Mouse (Mus musculus) heart, adult 2 months (tissue): ENCODE data around the gene Grk6. TPM values are rescaled to one million over a fixed set of nuclear protein-coding genes. Genes with fewer than 3 reads are reported as not detected.

Source experiments
- DNase-seq, 2 experiments: peaks; one replicate each; pipeline ENCODE4 v3.0.0; 2021
- H3K27ac ChIP-seq: fragments of 200-600 bp; 2 replicates; pipeline ENCODE4 v1.8.1; 2022
- H3K27me3 ChIP-seq: fragments of 200-500 bp; 2 replicates; pipeline ENCODE4 v1.6.1; 2012; ENCODE audit warnings: mild to moderate bottlenecking, low read length, inconsistent platforms, mixed read lengths; ENCODE audit not compliant: control insufficient read depth, insufficient read depth
- H3K36me3 ChIP-seq: fragments of 200-500 bp; 2 replicates; pipeline ENCODE4 v1.6.1; 2012; ENCODE audit warnings: low read length, inconsistent platforms; ENCODE audit not compliant: control insufficient read depth, insufficient read depth
- H3K4me1 ChIP-seq: fragments of 200-500 bp; 2 replicates; pipeline ENCODE4 v1.6.1; 2011; ENCODE audit warnings: low read length; ENCODE audit not compliant: control insufficient read depth, insufficient read depth
- H3K4me3 ChIP-seq: fragments of 200-600 bp; 2 replicates; pipeline ENCODE4 v1.8.1; 2022
- H3K79me2 ChIP-seq: fragments of 200-500 bp; replicated peaks from 2 replicates; pipeline ENCODE4 v1.6.1; 2012; ENCODE audit warnings: mild to moderate bottlenecking, inconsistent platforms, low read length, moderate library complexity, mixed read lengths; ENCODE audit not compliant: control insufficient read depth, insufficient read depth
- H3K9ac ChIP-seq: fragments of 200-500 bp; 2 replicates; pipeline ENCODE4 v1.6.1; 2012; ENCODE audit warnings: low read depth, mild to moderate bottlenecking, control low read depth, inconsistent platforms, low read length, mixed read lengths
- CTCF ChIP-seq: fragments of 200-600 bp; IDR thresholded peaks from 2 replicates; pipeline ENCODE4 v1.8.1; 2022; ENCODE audit warnings: antibody characterized with exemption, mild to moderate bottlenecking, moderate library complexity
- EP300 ChIP-seq: fragments of 200-500 bp; IDR thresholded peaks from 2 replicates; pipeline ENCODE4 v1.6.1; 2011; ENCODE audit warnings: low read depth, low read length, control low read depth; ENCODE audit not compliant: insufficient read depth
- POLR2A ChIP-seq: fragments of 200-500 bp; IDR thresholded peaks from 2 replicates; pipeline ENCODE4 v1.6.1; 2011; ENCODE audit warnings: mild to moderate bottlenecking, low read depth, low read length, control low read depth; ENCODE audit not compliant: insufficient read depth
- WGBS: fragments of 180-500 bp; shearing (Covaris S2); methylation state at CpG from one replicate; pipeline ENCODE4 v1.1.7; 2018; 5-methylcytosine and 5-hydroxymethylcytosine counted together
- intact Hi-C: fragments of 180-260 bp; cut with DNase I; formaldehyde crosslinking; loops from one replicate; pipeline ENCODE4 v1.15.1; 2025
- polyA plus RNA-seq: library from polyadenylated mRNA; depleted of rRNA; stranded (reverse); fragments of >200 nt; gene quantifications from 2 replicates; pipeline ENCODE4 v1.2.3, GENCODE M21; 2012
- total RNA-seq, 2 experiments: library from RNA; stranded (reverse); gene quantifications; 2 replicates each; pipeline ENCODE4 v1.2.3; 2021

The Grk6 gene
- total and polyA plus RNA-seq, 3 experiments: 17.1 to 22.5 (median 19.5) TPM

DNA sequence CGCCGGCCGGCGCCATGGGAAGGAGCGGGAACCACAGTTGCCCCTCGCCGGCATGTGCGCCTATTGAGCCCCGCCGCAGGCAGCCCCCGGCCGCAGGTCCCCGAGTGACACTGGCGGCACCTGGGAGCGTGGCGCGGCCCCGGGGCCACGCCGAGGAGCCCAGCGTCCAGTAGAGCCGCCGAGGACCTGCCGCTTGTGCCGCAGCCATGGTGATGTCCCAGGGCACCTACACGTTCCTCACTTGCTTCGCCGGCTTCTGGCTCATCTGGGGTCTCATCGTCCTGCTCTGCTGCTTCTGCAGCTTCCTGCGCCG lies 26.9 kb downstream of the Grk6 start:
- peak overlapping the region; percentile 70 for H3K4me3 ChIP-seq
- DNase-seq: no peak
- peaks cover 2% of the 10 kb centered on the region; the same call in 1 of the 2 replicates for H3K4me1 ChIP-seq
- no peaks in the 10 kb centered on the region for H3K79me2 ChIP-seq
- peak overlapping the region; percentile 62 for H3K27ac ChIP-seq
- no peaks in the 10 kb centered on the region for H3K36me3 ChIP-seq
- WGBS: under 1% methylated on average over 31 of the region's 31 CpGs
- intact Hi-C loops: loop anchor here (1.0 to 2.0 kb wide), 4 partner anchors 25 to 66 kb away; partner anchors contain the start of gene Pdlim7
- no peak for TF ChIP-seq POLR2A
- no peak for TF ChIP-seq CTCF
- no peak for TF ChIP-seq EP300
- H3K9ac ChIP-seq: peak overlapping the region; percentile 91
- no peaks in the 10 kb centered on the region for H3K27me3 ChIP-seq

DNA sequence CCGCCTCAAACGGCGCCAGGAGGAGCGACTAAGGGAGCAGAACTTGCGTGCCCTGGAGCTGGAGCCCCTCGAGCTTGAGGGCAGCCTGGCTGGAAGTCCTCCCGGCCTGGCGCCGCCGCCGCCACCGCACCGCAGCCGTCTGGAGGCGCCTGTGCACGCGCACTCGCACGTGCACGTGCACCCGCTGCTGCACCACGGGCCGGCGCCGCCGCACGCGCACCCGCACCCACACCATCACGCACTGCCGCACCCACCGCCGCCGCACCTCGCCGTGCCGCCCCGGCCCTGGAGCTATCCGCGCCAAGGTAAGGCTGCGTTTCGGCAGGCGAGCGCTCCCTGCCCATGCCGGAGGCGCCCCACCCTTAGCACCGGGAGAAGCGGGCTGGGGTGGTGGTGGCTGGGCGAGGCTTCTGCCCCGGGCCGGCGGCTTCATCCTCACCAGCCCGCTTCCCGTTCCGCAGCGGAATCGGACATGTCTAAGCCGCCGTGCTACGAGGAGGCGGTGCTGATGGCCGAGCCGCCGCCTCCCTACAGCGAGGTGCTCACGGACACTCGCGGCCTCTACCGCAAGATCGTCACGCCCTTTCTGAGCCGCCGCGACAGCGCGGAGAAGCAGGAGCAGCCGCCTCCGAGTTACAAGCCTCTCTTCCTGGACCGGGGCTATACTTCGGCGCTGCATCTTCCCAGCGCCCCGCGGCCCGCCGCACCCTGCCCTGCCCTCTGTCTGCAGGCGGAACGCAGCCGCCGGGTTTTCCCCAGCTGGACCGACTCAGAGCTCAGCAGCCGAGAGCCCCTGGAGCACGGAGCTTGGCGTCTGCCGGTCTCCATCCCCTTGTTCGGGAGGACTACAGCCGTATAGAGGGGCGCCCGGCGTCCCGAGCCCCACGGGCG lies 27.5 kb downstream of the Grk6 start:
- Histone ChIP-seq H3K27me3 (no peaks in the 10 kb centered on the region), H3K4me3 (peak overlapping the region; percentile 70), H3K4me1 (peaks cover 2% of the 10 kb centered on the region; the same call in 1 of the 2 replicates), H3K27ac (peak overlapping the region; percentile 62), H3K36me3 (no peaks in the 10 kb centered on the region), H3K79me2 (no peaks in the 10 kb centered on the region), H3K9ac (peak overlapping the region; percentile 91)
- under 1% methylated on average over 102 of the region's 103 CpGs for WGBS
- DNase-seq: peak; percentile 73 to 77
- no peak for TF ChIP-seq POLR2A
- TF ChIP-seq CTCF: 0 out of 2 replicates have a peak, but pooled peaks have one; percentile 16
- intact Hi-C loops: loop anchor here (2.0 kb wide), 2 partner anchors 26 to 40 kb away; partner anchors contain the start of gene Pdlim7

DNA sequence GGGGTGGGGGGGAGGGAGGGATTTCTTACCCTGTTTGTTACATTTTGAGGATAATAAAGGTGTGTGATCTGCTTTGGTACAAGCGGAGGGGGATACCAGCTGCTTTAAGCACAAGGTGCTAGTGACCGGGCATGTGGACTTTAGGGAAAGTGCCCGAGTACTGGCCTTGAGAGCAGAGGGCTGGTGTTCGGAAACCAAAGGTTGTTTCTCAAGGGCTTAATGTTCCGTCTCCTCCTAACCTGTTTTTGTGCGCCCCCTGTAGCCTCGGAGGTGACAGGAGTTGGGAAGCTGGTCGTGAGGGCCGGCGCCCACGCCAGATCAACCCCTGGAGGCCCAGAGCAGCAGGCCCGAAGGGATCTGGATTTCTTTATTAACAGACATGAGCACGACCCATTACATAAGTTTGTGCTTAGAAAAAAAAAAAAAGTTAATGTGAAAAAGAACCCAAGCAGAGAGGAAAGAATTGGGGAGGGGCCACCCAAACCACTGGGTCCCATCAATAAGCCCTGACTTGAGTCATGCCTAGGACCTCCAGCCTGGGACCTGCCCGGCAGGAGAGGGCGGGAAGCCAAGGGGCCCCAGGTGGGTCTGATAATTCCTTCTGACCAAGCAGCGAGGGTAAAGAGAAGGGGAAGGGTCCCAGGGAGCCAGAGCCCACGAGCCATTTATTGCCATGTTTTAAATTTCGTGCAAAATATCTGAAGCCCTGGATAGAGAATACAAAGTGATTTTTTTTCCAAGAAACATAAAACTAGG lies 28.4 kb downstream of the Grk6 start:
- Histone ChIP-seq H3K27ac (no peak overlapping the region; the same call in 1 of the 2 replicates), H3K4me3 (peak overlapping the region; percentile 70), H3K79me2 (no peaks in the 10 kb centered on the region), H3K36me3 (no peaks in the 10 kb centered on the region), H3K4me1 (peaks cover 2% of the 10 kb centered on the region; the same call in 1 of the 2 replicates), H3K9ac (no peak overlapping the region; the same call in 1 of the 2 replicates), H3K27me3 (no peaks in the 10 kb centered on the region)
- DNase-seq: no peak
- TF ChIP-seq CTCF (peak; percentile 47), POLR2A (no peak)
- 48% methylated on average over 18 of the region's 18 CpGs for WGBS
- intact Hi-C loops: loop anchor here (2.0 kb wide), 2 partner anchors 26 to 40 kb away; partner anchors contain the start of gene Pdlim7

DNA sequence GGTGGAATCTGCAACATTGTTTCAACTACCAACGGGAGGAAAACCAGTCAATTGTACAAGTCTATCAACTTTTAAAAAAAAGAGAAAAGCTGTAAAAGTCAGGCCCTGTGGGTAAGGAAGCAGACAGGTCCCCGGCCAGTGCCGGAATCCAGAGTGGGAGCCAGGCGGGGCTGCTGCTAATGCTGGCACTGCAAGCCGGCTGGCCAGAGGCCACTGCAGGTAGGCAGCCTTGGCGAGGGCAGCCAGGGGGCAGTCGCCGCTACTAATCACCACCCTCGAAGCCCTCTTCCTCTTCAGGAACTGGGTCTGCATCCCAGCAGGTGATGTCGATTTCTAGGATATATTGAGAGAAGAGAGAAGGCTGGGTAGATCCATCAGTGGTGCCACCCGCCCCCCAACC lies 29.1 kb downstream of the Grk6 start:
- no peaks in the 10 kb centered on the region for H3K27me3 ChIP-seq
- intact Hi-C loops: loop anchor here (2.0 kb wide), 2 partner anchors 27 to 39 kb away; partner anchors contain the start of gene Pdlim7

DNA sequence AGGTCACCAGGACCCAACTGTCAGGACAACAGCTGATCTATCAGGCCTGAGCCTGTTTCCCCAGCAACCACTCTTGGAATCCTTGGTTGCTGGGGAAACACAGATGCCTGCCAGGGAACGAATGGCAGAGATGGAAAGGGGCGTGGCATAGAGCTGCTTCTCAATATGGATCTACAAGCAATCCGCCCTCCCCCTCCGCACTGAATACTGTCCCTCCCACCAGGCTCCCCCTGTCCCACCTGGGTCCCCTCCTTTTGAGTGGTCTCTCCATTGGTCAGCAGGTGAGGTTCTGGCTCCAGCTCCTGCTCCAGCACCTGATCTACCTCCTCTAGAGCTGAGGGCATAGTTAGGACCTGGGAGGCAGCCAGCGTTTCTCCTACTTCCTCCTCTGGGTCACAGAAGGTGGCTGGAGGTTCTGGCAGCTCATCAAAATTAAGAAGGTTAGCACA lies 29.8 kb downstream of the Grk6 start:
- peaks cover 6% of the 10 kb centered on the region for H3K4me1 ChIP-seq
- no peak overlapping the region for H3K27ac ChIP-seq
- intact Hi-C loops: no loop called here
- no peaks in the 10 kb centered on the region for H3K27me3 ChIP-seq
- TF ChIP-seq POLR2A (no peak), EP300 (no peak), CTCF (no peak)
- H3K9ac ChIP-seq: no peak overlapping the region
- H3K36me3 ChIP-seq: no peaks in the 10 kb centered on the region
- WGBS: 71% methylated on average over 5 of the region's 5 CpGs
- DNase-seq: no peak
- no peaks in the 10 kb centered on the region for H3K79me2 ChIP-seq
- no peak overlapping the region for H3K4me3 ChIP-seq

More for the DNA sequence above, 29.1 kb downstream of the Grk6 start:
- no peak overlapping the region for H3K4me3 ChIP-seq
- H3K36me3 ChIP-seq: no peaks in the 10 kb centered on the region
- no peaks in the 10 kb centered on the region for H3K79me2 ChIP-seq
- TF ChIP-seq POLR2A (no peak), CTCF (0 out of 2 replicates have a peak, but pooled peaks have one; percentile 5)
- no peak for DNase-seq
- H3K9ac ChIP-seq: no peak overlapping the region
- H3K27ac ChIP-seq: no peak overlapping the region
- H3K4me1 ChIP-seq: peaks cover 6% of the 10 kb centered on the region
- 64% methylated on average over 11 of the region's 11 CpGs for WGBS
